Mouse (Mus musculus): Measurements from ENCODE around the gene Hspd1. TPM values are rescaled to one million over a fixed set of nuclear protein-coding genes. Genes with fewer than 3 reads are reported as not detected.
"Not testable (repeated sequence)": the region's sequence is repeated elsewhere in the genome, so short reads cannot be mapped to it uniquely, and the experiment has no call there.

Hspd1 gene
- polyA plus RNA-seq, 1 experiment from 2014 or later, result 80.8 TPM

DNA sequence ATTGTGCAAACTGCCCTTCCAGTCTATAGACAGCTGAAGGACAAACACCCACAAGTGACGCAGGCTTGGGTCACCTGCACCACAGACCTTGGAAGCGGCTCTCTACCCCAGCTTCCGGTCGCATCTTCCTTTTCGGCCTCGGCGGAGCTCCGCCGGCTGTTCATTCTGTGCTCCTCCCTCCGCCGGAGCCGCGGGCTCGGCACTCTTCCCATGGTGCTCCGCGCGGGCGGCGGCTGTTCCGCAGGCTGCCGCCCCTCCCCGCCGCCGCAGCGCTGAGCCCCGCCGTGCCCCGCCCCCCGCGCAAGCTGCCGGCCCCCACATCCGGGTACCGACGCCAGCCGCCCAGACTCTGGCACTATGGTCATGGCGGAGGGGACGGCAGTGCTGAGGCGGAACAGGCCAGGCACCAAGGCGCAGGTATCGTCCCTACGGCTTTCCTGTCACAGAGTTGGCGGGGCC is 42.9 kb upstream of the Hspd1 start, which contains the start of gene Mob4:
TSS of gene Mob4 (plus strand) at position 289 of the 459 bp plus-strand sequence.
- H3K27me3 ChIP-seq (replicated peaks; ENCODE audit: insufficient read depth, low read length), result no peaks in the 10 kb centered on the region
- H3K4me2 ChIP-seq (replicated peaks; ENCODE audit: low read depth, low read length), result peak within 1 kb of the TSS; percentile 55
- H3K4me1 ChIP-seq (ENCODE audit: insufficient read depth, low read depth, low read length), result peaks cover 11% of the 10 kb centered on the region; the same call in 1 of the 2 replicates
- 1% methylated on average over 37 of the region's 42 CpGs for WGBS
- peak within 1 kb of the TSS; percentile 99 for H3K27ac ChIP-seq (ENCODE audit: low read length)
- ATAC-seq (peak; percentile 96), DNase-seq (ENCODE audit: low spot score) (peak; percentile 96)
- H3K36me3 ChIP-seq (ENCODE audit: insufficient read depth, low read length), result 0 out of 2 replicates have a peak, but pooled peaks cover 4% of the 10 kb centered on the region
- no peaks in the 10 kb centered on the region for H3K9me3 ChIP-seq (ENCODE audit: low read length)
- TF ChIP-seq EP300 (IDR thresholded peaks at IDR 0.05) (no peak), CTCF (IDR thresholded peaks at IDR 0.05) (no peak)
- H3K9ac ChIP-seq (replicated peaks; ENCODE audit: low read depth), result peak within 1 kb of the TSS; percentile 98
- peak within 1 kb of the TSS; percentile 97 for H3K4me3 ChIP-seq (ENCODE audit: low read depth, low read length)

- no peak for ATAC-seq
Observed at GRCm38 (mm10) chr1:55130190-55130916, 42.3 kb upstream of the Hspd1 start.

DNA sequence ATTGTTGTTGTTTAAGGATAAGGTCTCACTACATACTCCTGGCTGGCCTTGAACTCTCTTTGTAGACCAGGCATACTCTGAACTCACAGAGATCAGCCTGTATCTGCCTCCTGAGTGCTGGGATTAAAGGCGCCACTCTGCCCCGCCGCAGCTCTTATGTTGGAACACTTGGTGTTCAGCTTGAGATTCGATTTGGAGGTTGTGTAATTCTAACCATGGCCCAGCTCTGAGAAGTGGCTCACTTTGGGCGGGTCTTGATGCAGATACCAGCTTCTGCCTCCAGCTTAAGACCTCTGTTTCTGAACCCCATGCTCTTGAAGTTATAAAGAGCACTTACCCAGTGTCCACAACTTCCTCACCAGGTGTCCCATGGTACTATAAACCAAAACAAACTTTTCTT is 41.7 kb upstream of the Hspd1 start:
- no peaks in the 10 kb centered on the region for H3K9me3 ChIP-seq (ENCODE audit: low read length)
- TF ChIP-seq EP300 (IDR thresholded peaks at IDR 0.05), result no peak
- no peak for TF ChIP-seq CTCF (IDR thresholded peaks at IDR 0.05)
- no peak overlapping the region for H3K4me2 ChIP-seq (replicated peaks; ENCODE audit: low read depth, low read length)
- H3K36me3 ChIP-seq (ENCODE audit: insufficient read depth, low read length), result no peaks in the 10 kb centered on the region
- no peaks in the 10 kb centered on the region for H3K27me3 ChIP-seq (replicated peaks; ENCODE audit: insufficient read depth, low read length)
- DNase-seq (ENCODE audit: low spot score) (no peak), ATAC-seq (no peak)
- H3K27ac ChIP-seq (ENCODE audit: low read length), result no peak overlapping the region
- H3K4me3 ChIP-seq (ENCODE audit: low read depth, low read length), result no peak overlapping the region
- H3K9ac ChIP-seq (replicated peaks; ENCODE audit: low read depth), result no peak overlapping the region
- WGBS, result 85% methylated on average over 5 of the region's 5 CpGs
- peaks cover 11% of the 10 kb centered on the region; the same call in 1 of the 2 replicates for H3K4me1 ChIP-seq (ENCODE audit: insufficient read depth, low read depth, low read length)

More at GRCm38 (mm10) chr1:55130190-55130916, 42.3 kb upstream of the Hspd1 start:
- Histone ChIP-seq H3K27me3 (replicated peaks; ENCODE audit: insufficient read depth, low read length) (no peaks in the 10 kb centered on the region), H3K36me3 (ENCODE audit: insufficient read depth, low read length) (no peaks in the 10 kb centered on the region), H3K4me3 (ENCODE audit: low read depth, low read length) (peak overlapping the region; percentile 97), H3K9ac (replicated peaks; ENCODE audit: low read depth) (peak overlapping the region; percentile 98), H3K4me2 (replicated peaks; ENCODE audit: low read depth, low read length) (peak overlapping the region; percentile 55), H3K9me3 (ENCODE audit: low read length) (no peaks in the 10 kb centered on the region), H3K4me1 (ENCODE audit: insufficient read depth, low read depth, low read length) (peaks cover 11% of the 10 kb centered on the region; the same call in 1 of the 2 replicates), H3K27ac (ENCODE audit: low read length) (peak overlapping the region; percentile 99)
- TF ChIP-seq EP300 (IDR thresholded peaks at IDR 0.05) (no peak), CTCF (IDR thresholded peaks at IDR 0.05) (no peak)
- WGBS, result 52% methylated on average over 10 of the region's 10 CpGs
- no peak for DNase-seq (ENCODE audit: low spot score)

DNA sequence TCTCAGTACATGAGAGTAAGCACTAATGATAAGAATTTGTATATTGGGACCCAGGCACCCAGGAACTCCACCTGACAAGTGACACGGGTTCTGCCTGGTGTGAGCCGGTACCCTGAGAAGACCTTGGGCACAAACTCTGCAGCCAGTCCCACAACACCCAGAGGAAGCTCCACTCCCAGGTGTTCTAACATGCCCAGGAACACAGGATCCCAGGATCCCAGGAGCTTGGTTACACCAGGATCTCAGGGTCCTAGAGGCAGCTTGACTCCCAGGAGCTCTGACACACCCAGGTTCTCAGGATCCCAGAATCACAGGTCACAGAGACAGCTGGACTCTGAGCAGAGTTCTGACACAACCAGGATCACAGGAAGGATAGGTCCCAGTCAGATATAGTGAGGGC is 36.1 kb upstream of the Hspd1 start:
- 98% methylated on average over 2 of the region's 2 CpGs for WGBS
- not testable (repeated sequence) for H3K9ac ChIP-seq (replicated peaks; ENCODE audit: low read depth); DNase-seq (ENCODE audit: low spot score); ATAC-seq; H3K4me1 ChIP-seq (ENCODE audit: insufficient read depth, low read depth, low read length); H3K36me3 ChIP-seq (ENCODE audit: insufficient read depth, low read length); H3K4me3 ChIP-seq (ENCODE audit: low read depth, low read length); H3K9me3 ChIP-seq (ENCODE audit: low read length); H3K27ac ChIP-seq (ENCODE audit: low read length); H3K4me2 ChIP-seq (replicated peaks; ENCODE audit: low read depth, low read length); H3K27me3 ChIP-seq (replicated peaks; ENCODE audit: insufficient read depth, low read length)

DNA sequence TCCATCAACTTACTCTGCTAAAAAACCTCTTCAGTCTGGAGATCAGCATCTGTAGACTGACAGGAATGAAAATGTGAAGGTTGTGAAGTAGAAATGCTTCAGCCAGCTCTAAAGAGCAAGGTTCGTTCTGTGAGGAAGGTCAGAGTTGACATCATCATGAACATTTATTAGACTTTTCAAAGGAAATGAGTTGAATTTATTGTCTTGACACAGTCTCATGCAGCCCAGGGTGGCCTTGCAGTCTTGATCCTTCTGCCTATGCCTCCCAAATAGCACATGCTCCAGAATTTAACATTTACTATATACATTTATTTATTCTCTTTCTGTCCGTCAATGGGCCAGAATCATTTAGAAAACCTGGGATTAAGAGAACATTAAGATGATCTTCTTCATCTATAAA is 35.5 kb upstream of the Hspd1 start:
- TF ChIP-seq EP300 (IDR thresholded peaks at IDR 0.05) (no peak), CTCF (IDR thresholded peaks at IDR 0.05) (no peak)
- ATAC-seq (no peak), DNase-seq (ENCODE audit: low spot score) (no peak)
- no peak overlapping the region for H3K27ac ChIP-seq (ENCODE audit: low read length)
- no peaks in the 10 kb centered on the region for H3K4me1 ChIP-seq (ENCODE audit: insufficient read depth, low read depth, low read length)
- H3K9me3 ChIP-seq (ENCODE audit: low read length), result no peaks in the 10 kb centered on the region
- no peaks in the 10 kb centered on the region for H3K36me3 ChIP-seq (ENCODE audit: insufficient read depth, low read length)
- H3K4me2 ChIP-seq (replicated peaks; ENCODE audit: low read depth, low read length), result no peak overlapping the region
- H3K9ac ChIP-seq (replicated peaks; ENCODE audit: low read depth), result no peak overlapping the region
- H3K27me3 ChIP-seq (replicated peaks; ENCODE audit: insufficient read depth, low read length), result no peaks in the 10 kb centered on the region
- WGBS, result 73% methylated on average over 2 of the region's 2 CpGs
- no peak overlapping the region for H3K4me3 ChIP-seq (ENCODE audit: low read depth, low read length)

DNA sequence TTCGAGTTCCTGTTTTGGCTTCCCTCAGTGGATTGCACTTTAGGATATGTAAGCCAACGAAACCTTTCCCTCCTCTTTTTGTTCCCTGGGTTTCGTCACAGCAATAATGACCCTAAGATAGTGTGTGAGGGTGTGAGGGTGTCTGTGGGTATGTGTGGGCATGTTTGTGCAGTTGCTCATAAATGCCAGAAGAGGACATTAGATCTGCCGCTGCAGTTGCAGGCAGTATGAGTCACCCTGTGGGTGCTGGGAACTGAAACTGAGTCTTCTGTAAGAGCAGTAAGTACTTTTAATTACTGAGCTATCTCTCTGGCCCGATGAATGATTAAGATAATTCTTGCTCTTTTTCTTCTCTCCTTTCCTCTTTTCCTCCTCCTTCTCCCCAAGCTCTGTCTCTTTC is 35.0 kb upstream of the Hspd1 start:
- DNase-seq (ENCODE audit: low spot score) (no peak), ATAC-seq (no peak)
- no peaks in the 10 kb centered on the region for H3K9me3 ChIP-seq (ENCODE audit: low read length)
- H3K4me2 ChIP-seq (replicated peaks; ENCODE audit: low read depth, low read length), result no peak overlapping the region
- no peaks in the 10 kb centered on the region for H3K36me3 ChIP-seq (ENCODE audit: insufficient read depth, low read length)
- no peak for TF ChIP-seq CTCF (IDR thresholded peaks at IDR 0.05)
- TF ChIP-seq EP300 (IDR thresholded peaks at IDR 0.05), result no peak
- H3K4me1 ChIP-seq (ENCODE audit: insufficient read depth, low read depth, low read length), result no peaks in the 10 kb centered on the region
- no peaks in the 10 kb centered on the region for H3K27me3 ChIP-seq (replicated peaks; ENCODE audit: insufficient read depth, low read length)
- 86% methylated on average over 5 of the region's 5 CpGs for WGBS
- H3K27ac ChIP-seq (ENCODE audit: low read length), result no peak overlapping the region
- no peak overlapping the region for H3K4me3 ChIP-seq (ENCODE audit: low read depth, low read length)
- no peak overlapping the region for H3K9ac ChIP-seq (replicated peaks; ENCODE audit: low read depth)
